Mouse (Mus musculus) stomach, postnatal 0 days (tissue): ENCODE measurements around the gene Hmbs. TPM values are rescaled to one million over a fixed set of nuclear protein-coding genes. Genes with fewer than 3 reads are reported as not detected.
A peak's percentile ranks its signal among the peaks of the same experiment; 100 is the strongest.

ENCODE experiments used
- ATAC-seq: fragments of 200-750 bp; cut with Nextera tagmentation; 2 replicates; pipeline ENCODE4 v1.8.0; 2017; ENCODE audit not compliant: low FRiP score, low TSS enrichment
- DNase-seq: peaks from one replicate; pipeline ENCODE4 v3.0.0-alpha.2; 2016; ENCODE audit warnings: low spot score
- H3K27ac ChIP-seq: fragments of 300-500 bp; sonication (generic); replicated peaks from 2 replicates; pipeline ENCODE4 v1.5.1; 2014; ENCODE audit warnings: mild to moderate bottlenecking, control low read depth
- H3K27me3 ChIP-seq: fragments of 300-500 bp; sonication (generic); 2 replicates; pipeline ENCODE4 v1.6.1; 2014; ENCODE audit warnings: low read length; ENCODE audit not compliant: control insufficient read depth, insufficient read depth
- H3K36me3 ChIP-seq: fragments of 300-500 bp; sonication (generic); 2 replicates; pipeline ENCODE4 v1.6.1; 2014; ENCODE audit warnings: low read length, mixed read lengths; ENCODE audit not compliant: control insufficient read depth, insufficient read depth
- H3K4me1 ChIP-seq: fragments of 300-500 bp; sonication (generic); replicated peaks from 2 replicates; pipeline ENCODE4 v1.6.1; 2014; ENCODE audit warnings: antibody characterized with exemption; ENCODE audit not compliant: control insufficient read depth, insufficient read depth
- H3K4me2 ChIP-seq: fragments of 300-500 bp; sonication (generic); replicated peaks from 2 replicates; pipeline ENCODE4 v1.6.1; 2014; ENCODE audit warnings: low read depth, mild to moderate bottlenecking, control low read depth, moderate library complexity
- H3K4me3 ChIP-seq: fragments of 300-500 bp; sonication (generic); 2 replicates; pipeline ENCODE4 v1.5.1; 2014; ENCODE audit warnings: low read depth, low read length, control low read depth
- H3K9ac ChIP-seq: fragments of 300-500 bp; sonication (generic); 2 replicates; pipeline ENCODE4 v1.6.1; 2014; ENCODE audit warnings: mild to moderate bottlenecking, low read length, control low read depth, mixed read lengths
- H3K9me3 ChIP-seq: fragments of 300-500 bp; sonication (generic); 2 replicates; pipeline ENCODE4 v1.6.1; 2016; ENCODE audit warnings: low read length; ENCODE audit not compliant: control insufficient read depth
- CTCF ChIP-seq: IDR thresholded peaks from 2 replicates; pipeline ENCODE4 v1.5.1; 2016; ENCODE audit warnings: antibody characterized with exemption, low read depth, mild to moderate bottlenecking, moderate library complexity
- EP300 ChIP-seq: optimal IDR thresholded peaks from 2 replicates; pipeline ENCODE3; 2016; ENCODE audit warnings: antibody characterized with exemption
- WGBS: fragments of 180-500 bp; shearing (Covaris S2); extraction: QIAGEN DNeasy Blood & Tissue Kit; methylation state at CpG from one replicate; pipeline ENCODE4 v1.1.7; 2014; 5-methylcytosine and 5-hydroxymethylcytosine counted together
- polyA plus RNA-seq: library from polyadenylated mRNA; unstranded; fragments of >200 nt; fragmentation: Nextera tagmentation; extraction: Ambion mirVana; gene quantifications from 2 replicates; pipeline ENCODE4 v1.2.1, GENCODE M21; 2015

Hmbs gene
- polyA plus RNA-seq, 1 experiment from 2014 or later, result 68.8 TPM

- ATAC-seq (peak; percentile 92), DNase-seq (peak; percentile 96)
- peak within 1 kb of the TSS; percentile 67 for H3K27ac ChIP-seq
- peak within 1 kb of the TSS; percentile 88 for H3K9ac ChIP-seq
- no peaks in the 10 kb centered on the region for H3K27me3 ChIP-seq
- peak within 1 kb of the TSS; percentile 76 for H3K4me2 ChIP-seq
- H3K9me3 ChIP-seq, result no peaks in the 10 kb centered on the region
- TF ChIP-seq EP300, result no peak
- TF ChIP-seq CTCF, result peak; percentile 27; the same call in 1 of the 2 replicates
- no peaks in the 10 kb centered on the region for H3K4me1 ChIP-seq
- H3K4me3 ChIP-seq, result peak within 1 kb of the TSS; percentile 77
- under 1% methylated on average over 44 of the region's 44 CpGs for WGBS
- H3K36me3 ChIP-seq, result peaks cover 17% of the 10 kb centered on the region
These were observed 17.3 kb upstream of the Hmbs start, which contains the start of gene Vps11 for GRCm38 (mm10) chr9:44361190-44361917. Vps11 (minus strand) TSS chr9:44361670.

DNA sequence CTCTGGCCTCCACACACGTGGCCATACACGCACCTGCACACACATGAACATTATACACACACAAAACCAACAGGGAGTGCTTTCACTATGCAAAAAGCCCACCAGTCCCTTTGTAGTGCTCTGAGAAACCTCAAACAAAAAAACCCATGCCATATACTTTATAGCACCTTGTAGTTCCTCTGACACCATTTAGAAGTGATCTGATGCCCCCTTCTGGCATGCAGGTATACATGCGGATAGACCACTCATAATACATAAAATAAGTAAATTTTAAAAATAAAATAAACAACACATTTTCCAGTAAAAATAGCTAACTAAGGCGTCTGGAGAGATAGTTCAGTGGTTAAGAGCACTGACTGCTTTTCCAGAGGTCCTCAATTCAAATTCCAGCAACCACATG is 13.2 kb upstream of the Hmbs start:
- peak; percentile 72 for TF ChIP-seq CTCF
- no peak for TF ChIP-seq EP300
- no peak overlapping the region for H3K9ac ChIP-seq
- no peak overlapping the region for H3K4me2 ChIP-seq
- DNase-seq, result no peak
- no peaks in the 10 kb centered on the region for H3K27me3 ChIP-seq
- ATAC-seq, result no peak
- 69% methylated on average over 4 of the region's 4 CpGs for WGBS
- no peak overlapping the region for H3K27ac ChIP-seq
- peaks cover 45% of the 10 kb centered on the region for H3K36me3 ChIP-seq
- H3K9me3 ChIP-seq, result no peaks in the 10 kb centered on the region
- H3K4me3 ChIP-seq, result no peak overlapping the region
- no peaks in the 10 kb centered on the region for H3K4me1 ChIP-seq

DNA sequence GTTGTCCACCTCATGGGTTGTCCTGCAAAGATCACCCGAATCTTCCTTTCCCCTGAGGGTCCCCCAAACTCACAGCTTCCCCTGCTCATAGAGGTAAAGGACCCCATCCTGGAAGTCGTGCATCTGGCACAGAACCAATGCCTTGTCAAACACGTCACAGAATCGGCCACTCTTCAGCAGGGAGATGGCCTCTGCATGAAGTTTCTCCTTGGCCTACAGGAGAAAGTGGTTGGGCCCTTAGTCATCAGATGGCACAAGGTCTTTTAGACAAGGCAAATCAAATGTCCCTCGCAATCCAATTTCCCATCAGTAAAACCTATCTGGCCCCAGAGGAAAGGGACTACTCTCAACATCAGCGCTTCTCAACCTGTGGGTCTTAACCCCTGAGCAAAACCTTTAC is 9.1 kb upstream of the Hmbs start:
- no peak overlapping the region for H3K4me2 ChIP-seq
- no peak overlapping the region for H3K4me3 ChIP-seq
- peaks cover 51% of the 10 kb centered on the region for H3K36me3 ChIP-seq
- H3K9me3 ChIP-seq, result no peaks in the 10 kb centered on the region
- TF ChIP-seq CTCF, result no peak
- TF ChIP-seq EP300, result no peak
- DNase-seq (no peak), ATAC-seq (no peak)
- no peak overlapping the region for H3K27ac ChIP-seq
- no peaks in the 10 kb centered on the region for H3K27me3 ChIP-seq
- H3K9ac ChIP-seq, result no peak overlapping the region
- 93% methylated on average over 6 of the region's 6 CpGs for WGBS
- H3K4me1 ChIP-seq, result no peaks in the 10 kb centered on the region

GRCm38 (mm10) chr9:44352337-44352736 is 8.3 kb upstream of the Hmbs start:
- no peaks in the 10 kb centered on the region for H3K9me3 ChIP-seq

GRCm38 (mm10) chr9:44351396-44351795 is 7.4 kb upstream of the Hmbs start:
- no peaks in the 10 kb centered on the region for H3K27me3 ChIP-seq
- no peak overlapping the region for H3K4me2 ChIP-seq
- H3K4me1 ChIP-seq, result no peaks in the 10 kb centered on the region
- no peak overlapping the region for H3K4me3 ChIP-seq
- no peak for DNase-seq
- TF ChIP-seq CTCF (no peak), EP300 (no peak)
- no peak for ATAC-seq
- H3K36me3 ChIP-seq, result peaks cover 46% of the 10 kb centered on the region
- no peak overlapping the region for H3K27ac ChIP-seq
- H3K9ac ChIP-seq, result no peak overlapping the region
- 94% methylated on average over 4 of the region's 4 CpGs for WGBS
- H3K9me3 ChIP-seq, result no peaks in the 10 kb centered on the region

More at GRCm38 (mm10) chr9:44352337-44352736, 8.3 kb upstream of the Hmbs start:
- Histone ChIP-seq H3K27ac (no peak overlapping the region), H3K4me1 (no peaks in the 10 kb centered on the region), H3K9ac (no peak overlapping the region), H3K4me2 (no peak overlapping the region), H3K4me3 (no peak overlapping the region), H3K36me3 (peaks cover 51% of the 10 kb centered on the region), H3K27me3 (no peaks in the 10 kb centered on the region)
- ATAC-seq (no peak), DNase-seq (no peak)
- 85% methylated on average over 10 of the region's 10 CpGs for WGBS
- TF ChIP-seq EP300, result no peak
- TF ChIP-seq CTCF, result no peak

DNA sequence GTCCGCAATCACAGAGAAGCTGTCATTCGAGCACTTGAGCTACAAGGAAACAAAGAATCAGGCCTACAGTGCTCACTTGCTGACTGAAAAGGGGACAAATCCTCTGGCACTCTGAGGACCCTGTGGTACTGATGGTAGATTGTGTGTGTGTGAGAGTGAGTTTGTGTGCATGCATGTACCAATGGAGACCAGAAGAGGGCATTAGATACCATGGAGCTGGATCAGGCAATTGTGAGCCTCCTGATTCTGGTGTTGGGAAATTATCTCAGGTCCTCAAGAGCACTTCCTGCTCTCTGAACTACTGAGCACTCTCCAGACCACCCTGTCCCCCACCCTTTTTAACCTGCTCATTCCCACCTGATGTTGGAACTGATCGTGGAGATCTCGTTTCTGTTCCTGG is 4.5 kb upstream of the Hmbs start:
- no peaks in the 10 kb centered on the region for H3K9me3 ChIP-seq
- no peak overlapping the region for H3K4me3 ChIP-seq
- H3K4me1 ChIP-seq, result no peaks in the 10 kb centered on the region
- no peaks in the 10 kb centered on the region for H3K27me3 ChIP-seq
- 94% methylated on average over 4 of the region's 4 CpGs for WGBS
- no peak overlapping the region for H3K9ac ChIP-seq
- no peak overlapping the region for H3K27ac ChIP-seq
- ATAC-seq (no peak), DNase-seq (no peak)
- H3K36me3 ChIP-seq, result peaks cover 25% of the 10 kb centered on the region
- no peak overlapping the region for H3K4me2 ChIP-seq
- no peak for TF ChIP-seq EP300
- peak; percentile 40; the same call in 1 of the 2 replicates for TF ChIP-seq CTCF
